Mouse (Mus musculus): ENCODE data around the gene Sdhaf2.

DNA sequence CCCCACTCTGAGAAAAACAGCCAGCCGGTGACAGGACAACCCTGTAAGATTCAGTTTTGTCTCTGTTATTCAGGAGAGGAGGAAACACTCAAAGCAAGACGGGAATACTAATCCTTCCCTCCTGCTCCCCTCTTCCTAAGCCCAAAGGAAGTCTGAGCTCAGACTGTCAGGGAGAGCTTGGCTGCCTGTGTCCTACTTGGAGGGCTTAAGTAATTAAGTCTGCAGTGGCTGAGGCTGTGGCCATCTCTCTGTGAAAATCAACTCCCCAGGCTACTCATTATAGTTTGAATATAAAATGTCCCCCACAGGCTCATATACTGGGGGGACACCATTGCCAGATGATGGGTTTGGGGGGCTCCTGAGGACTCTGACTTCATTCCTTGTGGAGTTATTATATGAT is 29.0 kb downstream of the Sdhaf2 start:
- TF ChIP-seq CTCF (IDR thresholded peaks at IDR 0.05; ENCODE audit: low read depth) (no peak), EP300 (IDR thresholded peaks at IDR 0.05; ENCODE audit: low read depth) (no peak)

Data from heart, postnatal 0 days (tissue).